Mouse (Mus musculus) ES-Bruce4 (cell line): Measurements from ENCODE around the gene Serpinb9.

Experiments
- CTCF ChIP-seq: IDR thresholded peaks from one replicate; pipeline ENCODE4 v1.8.1; 2011; ENCODE audit warnings: low read depth, low read length
- EP300 ChIP-seq: IDR thresholded peaks from 2 replicates; pipeline ENCODE4 v1.6.1; 2011; ENCODE audit warnings: low read depth, low read length; ENCODE audit not compliant: insufficient read depth

GRCm38 (mm10) chr13:32968353-32968984 lies 34.6 kb upstream of the Serpinb9 start:
- TF ChIP-seq CTCF (no peak), EP300 (no peak)
